Mouse (Mus musculus) E14TG2a.4 (cell line): ENCODE results near the gene Slc1a1.

Experiments
- CTCF ChIP-seq: conservative IDR thresholded peaks from 2 replicates; pipeline ENCODE4 v1.5.1; 2014; ENCODE audit warnings: low read length
- NANOG ChIP-seq: IDR thresholded peaks from 2 replicates; pipeline ENCODE4 v1.6.1; 2014; ENCODE audit warnings: borderline replicate concordance, low read length, mixed read lengths
- POU5F1 ChIP-seq: IDR thresholded peaks from 2 replicates; pipeline ENCODE4 v1.6.1; 2014; ENCODE audit warnings: low read length, borderline replicate concordance

DNA sequence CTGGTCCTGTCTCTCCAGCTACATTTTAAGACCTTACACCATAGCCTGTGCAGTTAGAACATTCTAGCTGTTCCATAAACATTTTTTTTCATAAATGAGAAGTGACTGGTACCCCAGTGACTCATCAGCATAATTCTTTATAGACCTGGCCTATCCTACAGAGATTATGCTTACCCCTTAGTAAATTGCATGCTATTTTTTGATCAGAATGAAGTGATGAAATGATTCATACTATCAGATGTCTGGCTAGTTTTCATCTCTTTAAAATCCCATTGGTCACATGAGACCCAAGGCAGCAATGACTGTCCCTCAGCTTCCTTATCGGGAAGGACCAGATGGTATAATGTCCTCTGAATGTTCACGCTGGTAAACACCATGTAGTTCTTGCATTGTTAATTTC is 65.9 kb downstream of the Slc1a1 start:
- TF ChIP-seq NANOG = no peak
- TF ChIP-seq CTCF = no peak
- TF ChIP-seq POU5F1 = no peak
